Mouse (Mus musculus) Patski (cell line): ENCODE results near the gene Fam20a. TPM values are rescaled to one million over a fixed set of nuclear protein-coding genes. Genes with fewer than 3 reads are reported as not detected.

Experiments
- ATAC-seq: fragments of 100-300 bp; one replicate; pipeline ENCODE4 v1.8.0; 2021
- CTCF ChIA-PET: fragments of 350-600 bp; sonication (Branson Sonifier 250); formaldehyde crosslinking; loops from one replicate; lab custom pipeline; 2022; ENCODE audit warnings: inconsistent platforms; lab: Charles Lee
- POLR2A ChIA-PET: fragments of 350-600 bp; sonication (Branson Sonifier 250); formaldehyde crosslinking; loops from one replicate; lab custom pipeline; 2022; ENCODE audit warnings: antibody characterized with exemption, inconsistent platforms; lab: Charles Lee
- DNase-seq: peaks from one replicate; pipeline ENCODE4 v3.0.0-alpha.2; 2011; ENCODE audit warnings: low read depth, low spot score
- H3K27me3 ChIP-seq: fragments of 371-371 bp; one replicate; pipeline ENCODE4 v1.5.1; 2021
- CTCF ChIP-seq: fragments of 100-300 bp; IDR thresholded peaks from one replicate; pipeline ENCODE4 v1.5.1; 2021
- in situ Hi-C: fragments of 300-500 bp; cut with MboI; formaldehyde crosslinking; loops from 3 replicates; pipeline ENCODE4 v1.11.1; 2018; ENCODE audit warnings: low pct_unique_long_range_greater_than_20kb, mixed read lengths
- polyA plus RNA-seq: library from polyadenylated mRNA; unstranded; gene quantifications from one replicate; pipeline ENCODE4 v1.2.3, GENCODE M21; 2021

Fam20a gene
- polyA plus RNA-seq, 1 experiment from 2014 or later, result 0.14 TPM

DNA sequence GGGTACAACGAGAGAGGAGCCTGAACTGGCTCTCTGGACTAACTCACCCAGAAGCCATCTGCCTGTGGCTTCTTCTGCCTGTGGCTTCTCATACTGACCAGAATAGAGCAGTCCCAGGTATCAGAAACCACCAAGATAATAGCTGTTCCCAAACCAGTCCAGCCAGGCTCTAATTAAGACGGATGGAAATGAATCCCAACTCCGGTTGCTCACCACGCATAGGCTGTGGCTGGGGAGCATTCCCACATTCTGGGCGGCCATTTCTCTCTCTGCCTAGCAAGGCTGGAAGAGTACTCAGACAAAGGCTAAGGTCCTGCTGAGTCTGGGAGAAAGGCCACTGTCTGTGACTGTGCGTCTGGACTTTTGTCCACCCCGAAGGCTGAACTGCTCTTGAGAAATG, 5.1 kb downstream of the Fam20a start:
- DNase-seq, result no peak
- POLR2A ChIA-PET, result no interaction called here
- no peak for TF ChIP-seq CTCF

DNA sequence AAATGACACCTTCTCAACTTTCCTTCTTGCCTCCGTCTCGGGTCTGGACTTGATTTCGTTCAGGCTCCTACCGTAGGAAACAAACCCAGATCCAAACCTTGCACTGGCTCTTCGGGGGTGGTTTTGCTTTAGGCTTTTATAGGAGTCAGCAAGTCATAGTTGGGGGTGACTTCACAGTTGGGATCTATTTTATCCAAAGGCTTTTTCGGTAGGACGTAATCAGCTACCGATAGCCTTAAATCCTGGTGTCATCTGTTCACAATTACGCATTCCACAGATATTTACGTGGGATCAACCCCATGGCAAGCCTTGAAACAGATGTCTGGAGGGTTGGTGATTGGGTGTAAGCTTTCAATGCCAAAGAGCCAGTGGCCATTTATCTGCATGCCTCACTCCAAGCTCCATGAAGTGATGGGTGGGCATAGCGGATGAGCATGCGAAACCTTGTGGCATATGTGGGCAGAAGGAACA, 6.7 kb downstream of the Fam20a start:
- TF ChIP-seq CTCF, result no peak
- in situ Hi-C loops, result no loop called here
- POLR2A ChIA-PET, result no interaction called here
- no peak for ATAC-seq
- peaks cover 17% of the 10 kb centered on the region for H3K27me3 ChIP-seq
- no peak for DNase-seq
- CTCF ChIA-PET, result interaction anchor here (1.8 kb wide), 1 partner anchor 10 kb away, joined by 7 read pairs; no protein-coding TSS in a partner anchor

More for the DNA sequence above, 5.1 kb downstream of the Fam20a start:
- CTCF ChIA-PET, result no interaction called here
- no peak for ATAC-seq
- in situ Hi-C loops, result no loop called here
- H3K27me3 ChIP-seq, result peaks cover 27% of the 10 kb centered on the region

DNA sequence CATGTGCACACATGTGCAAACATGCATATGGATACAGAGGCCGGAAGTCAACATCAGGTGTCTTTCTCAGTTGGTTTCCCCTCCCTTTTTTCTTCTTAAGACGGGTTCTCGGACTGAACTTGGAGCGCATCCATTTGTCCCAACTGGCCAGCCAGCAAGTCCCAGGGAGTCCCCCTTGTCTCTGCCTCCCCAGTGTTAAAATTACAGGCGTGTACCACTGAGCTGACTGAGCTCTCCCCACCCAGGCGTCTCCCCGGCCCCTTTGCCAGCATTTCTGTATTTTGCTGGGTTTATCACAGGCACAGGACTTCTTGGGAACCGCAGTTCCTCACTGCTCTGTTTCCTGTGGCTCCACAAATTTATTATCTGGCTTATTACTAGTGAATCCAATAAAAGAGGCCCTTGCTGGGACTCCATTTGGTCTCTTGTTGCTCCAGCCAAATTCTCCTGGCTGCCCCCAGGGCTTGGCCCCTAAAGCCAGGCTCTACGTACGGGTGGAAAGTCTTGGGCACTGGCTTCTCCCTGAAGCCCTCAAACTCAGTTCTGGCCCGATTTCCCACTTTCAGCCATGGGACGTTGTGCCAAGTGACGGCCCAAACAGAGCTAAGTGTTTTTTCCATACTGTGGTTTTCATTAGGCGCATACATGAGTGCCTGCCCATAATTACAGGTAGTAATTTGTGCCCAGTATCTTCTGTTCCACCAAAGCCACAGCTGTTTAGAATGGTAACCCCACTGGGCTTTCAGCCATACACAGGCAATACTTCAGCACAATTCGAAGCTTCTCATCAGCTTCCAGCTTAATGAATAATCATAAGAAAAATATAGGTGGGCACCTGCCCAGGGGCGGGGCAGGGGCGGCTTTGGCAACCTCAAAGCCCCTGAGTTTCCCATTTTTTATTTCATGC, 7.5 kb downstream of the Fam20a start:
- POLR2A ChIA-PET, result no interaction called here
- ATAC-seq, result no peak
- peaks cover 11% of the 10 kb centered on the region for H3K27me3 ChIP-seq
- CTCF ChIA-PET, result interaction anchor here (1.8 kb wide), 1 partner anchor 9 kb away, joined by 7 read pairs; no protein-coding TSS in a partner anchor
- no peak for DNase-seq
- in situ Hi-C loops, result no loop called here
- no peak for TF ChIP-seq CTCF

DNA sequence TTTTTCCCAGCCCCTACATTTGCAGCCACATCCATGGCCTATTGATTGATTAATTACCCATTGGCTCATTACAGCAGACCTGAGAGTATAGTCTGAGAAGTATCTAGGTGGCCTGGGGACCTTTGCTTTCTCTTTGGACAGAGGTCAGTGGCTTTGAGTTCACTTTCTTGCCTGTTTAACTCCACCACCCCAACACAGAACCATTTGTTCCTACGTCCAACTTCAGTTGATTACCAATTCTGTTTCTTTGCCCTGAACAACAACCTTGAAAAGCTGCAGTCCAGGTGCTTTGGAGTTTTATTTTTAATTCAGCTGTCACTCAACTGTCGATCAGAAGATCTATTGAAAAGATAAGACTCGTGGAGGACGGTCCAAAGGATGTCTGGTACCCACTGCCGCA, 12.6 kb downstream of the Fam20a start:
- ChIA-PET POLR2A (no interaction called here), CTCF (no interaction called here)
- TF ChIP-seq CTCF, result no peak
- DNase-seq, result no peak
- peaks cover 4% of the 10 kb centered on the region for H3K27me3 ChIP-seq
- in situ Hi-C loops, result no loop called here
- no peak for ATAC-seq

DNA sequence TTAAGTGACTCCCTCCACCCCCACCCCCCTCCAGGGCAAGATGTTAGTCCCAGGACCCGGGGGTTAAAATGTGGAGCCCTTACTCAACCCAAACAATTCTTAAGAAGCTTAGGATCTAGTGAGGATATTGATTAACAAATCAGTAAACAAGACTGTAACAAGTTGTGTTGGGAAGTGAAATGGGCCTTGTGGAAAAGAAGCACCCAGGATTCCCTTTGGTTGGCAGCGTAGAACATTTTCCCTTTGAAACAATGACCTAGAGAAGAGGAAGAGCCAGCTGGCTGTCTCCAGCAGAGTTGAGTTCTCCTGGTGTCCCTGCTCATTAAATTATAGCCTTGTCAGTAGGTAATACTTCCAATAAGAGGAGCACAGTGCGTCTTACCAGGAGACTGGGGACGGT, 13.3 kb downstream of the Fam20a start:
- H3K27me3 ChIP-seq, result peaks cover 4% of the 10 kb centered on the region
- in situ Hi-C loops, result no loop called here
- ChIA-PET CTCF (no interaction called here), POLR2A (no interaction called here)
- DNase-seq (no peak), ATAC-seq (no peak)
- TF ChIP-seq CTCF, result no peak

DNA sequence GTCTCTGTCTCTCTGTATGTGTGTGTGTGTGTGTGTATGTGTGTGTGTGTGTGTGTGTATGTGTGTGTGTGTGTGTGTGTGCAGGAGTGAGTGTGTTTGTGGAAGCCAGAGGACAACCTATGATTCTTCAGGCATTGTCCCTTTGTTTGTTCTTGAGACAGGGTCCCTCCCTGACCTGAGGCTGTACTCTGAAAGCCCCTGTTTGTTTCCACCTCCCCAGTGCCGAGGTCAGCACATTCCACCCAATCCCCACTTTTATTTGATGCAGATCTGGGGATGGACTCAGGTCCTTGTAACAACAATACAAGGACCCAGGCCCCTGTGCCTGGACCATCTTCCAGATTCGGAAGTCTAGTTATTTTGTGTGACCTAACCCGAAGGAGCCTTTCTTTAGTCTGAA, 14.6 kb downstream of the Fam20a start:
- in situ Hi-C loops, result no loop called here
- ATAC-seq, result no peak
- ChIA-PET POLR2A (no interaction called here), CTCF (no interaction called here)
- H3K27me3 ChIP-seq, result peaks cover 4% of the 10 kb centered on the region
- no peak for DNase-seq
- no peak for TF ChIP-seq CTCF

DNA sequence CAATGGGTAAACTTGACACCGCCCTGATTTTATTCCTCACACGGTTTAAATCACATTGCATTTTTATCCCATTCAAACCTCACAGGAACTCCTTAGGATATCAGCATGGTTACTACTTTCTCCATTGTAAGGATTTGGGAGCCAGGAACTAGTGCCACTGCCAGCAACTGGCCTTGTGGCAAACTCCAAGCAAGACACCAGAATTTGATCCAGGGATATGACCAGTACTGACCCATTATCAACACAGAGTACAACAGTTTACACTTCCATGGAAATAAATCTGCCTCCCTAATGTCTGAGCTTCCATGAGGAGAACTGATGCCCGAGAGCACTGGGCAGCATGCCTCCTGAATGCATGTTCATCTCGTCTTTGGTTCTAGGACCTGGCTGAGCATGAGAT, 15.5 kb downstream of the Fam20a start:
- ChIA-PET POLR2A (no interaction called here), CTCF (no interaction called here)
- H3K27me3 ChIP-seq, result peaks cover 4% of the 10 kb centered on the region
- TF ChIP-seq CTCF, result no peak
- in situ Hi-C loops, result no loop called here
- ATAC-seq (no peak), DNase-seq (no peak)

DNA sequence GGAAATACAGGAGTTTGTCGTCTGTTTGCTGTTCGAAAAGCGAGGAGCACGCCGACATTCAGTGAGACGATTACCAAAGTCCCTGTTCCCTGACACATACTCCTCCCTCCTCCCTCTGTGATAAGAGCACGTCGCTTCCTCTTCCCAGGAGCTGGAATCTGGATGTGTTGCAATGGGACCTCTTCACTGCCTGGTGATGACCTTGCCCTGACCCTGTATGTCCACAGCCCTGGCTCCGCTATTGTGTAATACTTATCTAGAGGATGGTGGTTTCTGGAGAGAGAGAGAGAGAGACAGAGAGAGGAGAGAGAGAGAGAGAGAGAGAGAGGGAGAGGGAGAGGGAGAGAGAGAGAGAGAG, 16.0 kb downstream of the Fam20a start:
- POLR2A ChIA-PET, result no interaction called here
- in situ Hi-C loops, result no loop called here
- peaks cover 4% of the 10 kb centered on the region for H3K27me3 ChIP-seq
- CTCF ChIA-PET, result interaction anchor here (2.2 kb wide), 1 partner anchor 9 kb away, joined by 7 read pairs; no protein-coding TSS in a partner anchor
- DNase-seq (no peak), ATAC-seq (no peak)
- no peak for TF ChIP-seq CTCF

DNA sequence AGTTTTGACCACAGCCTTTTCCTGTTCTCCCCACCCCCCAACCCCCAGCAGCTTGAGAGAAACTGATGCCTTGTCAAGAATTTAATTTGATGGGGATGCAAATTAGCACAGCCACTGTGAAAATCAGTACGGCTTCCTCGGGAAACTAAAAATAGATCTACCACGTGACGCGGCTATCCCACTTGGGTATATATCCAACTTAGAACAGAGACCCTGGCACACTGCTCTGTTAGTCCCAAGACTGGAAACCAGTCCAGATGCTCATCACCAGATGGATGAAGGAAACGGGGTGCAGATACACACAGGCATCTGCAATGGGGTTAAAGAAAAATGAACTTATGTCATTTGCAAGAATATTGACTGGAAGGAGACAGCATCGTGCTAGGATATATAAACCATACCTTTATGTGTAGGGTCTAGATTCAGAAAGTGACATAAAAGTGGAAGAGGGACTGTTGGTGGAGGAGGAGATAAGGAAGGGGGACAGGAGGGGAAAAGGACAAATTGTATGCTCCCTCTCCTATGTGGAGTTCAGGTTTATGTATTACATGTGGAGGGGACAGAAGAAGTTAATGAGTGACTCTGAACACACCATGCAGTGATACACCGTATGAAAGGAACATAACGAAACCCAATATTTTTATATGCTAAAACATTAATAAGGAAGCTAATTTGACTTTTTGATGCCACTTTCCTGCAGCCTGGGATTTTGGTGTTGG, 16.6 kb downstream of the Fam20a start:
- in situ Hi-C loops, result no loop called here
- ATAC-seq, result no peak
- POLR2A ChIA-PET, result no interaction called here
- DNase-seq, result no peak
- CTCF ChIA-PET, result interaction anchor here (2.2 kb wide), 1 partner anchor 10 kb away, joined by 7 read pairs; no protein-coding TSS in a partner anchor
- peaks cover 4% of the 10 kb centered on the region for H3K27me3 ChIP-seq
- TF ChIP-seq CTCF, result no peak

DNA sequence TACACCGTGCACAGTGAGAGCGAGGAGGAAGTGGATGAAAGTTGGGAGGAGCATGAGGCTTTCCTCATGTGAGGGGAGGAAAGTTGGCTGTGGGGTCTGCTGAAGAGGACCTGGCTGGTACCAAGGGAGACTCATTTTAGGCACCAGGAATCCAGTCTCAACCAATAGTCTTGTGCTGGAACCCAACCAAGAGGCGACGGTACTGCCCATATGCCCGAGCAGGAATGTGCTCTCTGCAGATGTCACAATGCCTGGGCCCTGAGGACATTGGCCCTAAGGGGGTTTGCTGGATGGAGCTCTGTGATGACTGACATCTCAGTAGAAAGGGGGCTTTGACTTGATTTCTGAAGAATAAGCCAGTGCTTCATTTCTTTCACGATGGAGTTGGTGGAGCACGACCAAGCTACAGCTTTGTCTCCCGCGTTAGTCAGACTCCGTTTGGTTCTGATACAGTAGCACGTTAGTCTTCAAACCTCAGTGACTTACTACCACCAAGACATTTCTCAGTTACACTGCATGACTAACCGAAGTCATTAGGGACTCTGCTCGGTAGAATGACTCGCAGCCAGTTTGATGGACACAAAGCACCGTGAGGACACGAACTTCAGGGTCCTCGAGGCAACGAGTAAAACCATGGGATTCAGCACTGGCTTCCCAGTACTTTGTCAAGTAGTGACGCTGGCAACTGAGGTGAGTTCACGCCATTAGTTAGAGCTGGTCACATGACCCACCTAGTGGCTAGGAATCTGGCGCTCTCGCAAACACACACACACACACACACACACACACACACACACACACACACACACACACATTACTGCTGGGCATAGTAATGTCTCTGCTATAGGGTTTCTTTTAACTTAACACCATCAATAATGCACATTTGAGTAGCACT, 17.5 kb downstream of the Fam20a start:
- ATAC-seq, result peak; percentile 49
- peaks cover 4% of the 10 kb centered on the region for H3K27me3 ChIP-seq
- ChIA-PET POLR2A (no interaction called here), CTCF (interaction anchor here (2.2 kb wide), 1 partner anchor 10 kb away, joined by 7 read pairs; no protein-coding TSS in a partner anchor)
- in situ Hi-C loops, result no loop called here
- peak; percentile 39 for DNase-seq
- no peak for TF ChIP-seq CTCF
